Mouse (Mus musculus): ENCODE measurements around the gene Erp29.
A peak's percentile ranks its signal among the peaks of the same experiment; 100 is the strongest.

Erp29 gene

DNA sequence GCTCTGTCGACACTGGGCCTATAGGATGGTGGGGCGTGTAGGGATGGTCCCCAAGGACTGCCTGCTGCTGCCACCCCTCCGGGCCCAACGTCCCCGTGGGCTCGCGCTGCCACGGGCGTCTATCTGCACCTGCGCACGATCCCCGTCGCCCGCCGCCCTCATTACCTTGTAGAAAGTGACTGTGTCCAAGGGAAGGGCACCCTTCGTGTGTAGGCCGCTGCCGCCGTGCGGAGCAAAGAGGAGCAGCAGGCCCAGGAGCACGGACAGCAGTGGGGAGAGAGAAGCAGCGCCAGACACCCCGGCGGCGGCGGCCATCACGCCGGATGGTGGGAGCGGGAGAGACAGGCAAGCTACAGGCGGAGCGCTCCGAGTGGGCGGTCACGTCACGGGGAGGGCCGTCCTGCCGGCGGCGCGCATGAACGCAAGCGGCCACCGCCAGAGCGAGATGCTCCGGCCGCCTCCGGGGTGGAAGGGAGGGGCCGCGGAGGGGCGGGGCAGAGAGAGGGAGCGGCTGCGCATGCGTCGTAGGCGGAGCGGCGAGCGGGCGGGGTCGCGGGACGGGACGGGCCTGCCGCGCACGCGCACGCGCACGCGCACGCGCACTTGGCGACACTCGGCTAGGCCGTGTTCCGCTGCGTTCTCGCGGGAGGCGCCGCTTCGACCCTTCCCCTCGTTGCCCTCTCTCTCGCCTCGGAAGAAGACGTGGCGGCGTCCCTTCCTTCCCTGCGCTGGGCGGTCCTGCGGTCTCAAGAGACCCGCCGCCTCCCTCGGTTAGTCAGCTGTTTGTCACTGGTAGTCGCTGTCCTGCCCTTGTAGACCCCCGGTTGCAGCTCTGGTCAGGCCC is at the start of gene Erp29:
TSS of gene Erp29 (minus strand) at position 481 of the 844 bp plus-strand sequence.
- peak; percentile 99 for DNase-seq

DNA sequence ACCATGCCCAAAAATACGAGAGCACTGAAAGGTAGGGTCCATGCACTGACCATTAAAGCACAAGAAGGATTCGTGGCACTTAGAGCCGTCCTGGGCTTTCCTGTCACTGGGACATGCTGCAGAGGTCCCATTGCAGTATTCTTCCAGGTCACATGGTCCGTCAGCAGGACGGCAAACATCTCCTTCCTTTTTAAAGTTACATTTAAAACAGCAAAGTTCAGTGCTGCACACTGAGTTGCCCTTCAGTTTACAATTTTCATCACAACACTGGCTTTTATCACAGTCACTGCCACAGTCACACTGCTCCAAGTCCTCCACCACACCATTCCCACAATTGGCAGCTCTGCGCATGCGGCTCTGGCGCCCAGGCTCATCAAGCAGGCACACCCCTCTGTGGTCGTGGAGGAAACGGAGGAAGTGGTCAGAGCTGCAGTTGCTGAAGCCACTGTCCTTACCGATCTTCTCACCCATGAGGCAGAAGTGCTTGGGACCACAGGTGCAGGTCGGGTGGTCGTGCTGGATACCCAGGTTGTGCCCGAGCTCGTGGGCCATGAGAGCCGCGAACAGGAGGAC is 49.2 kb upstream of the Erp29 start:
- DNase-seq: peak in 1 of 2 experiments; percentile 5

DNA sequence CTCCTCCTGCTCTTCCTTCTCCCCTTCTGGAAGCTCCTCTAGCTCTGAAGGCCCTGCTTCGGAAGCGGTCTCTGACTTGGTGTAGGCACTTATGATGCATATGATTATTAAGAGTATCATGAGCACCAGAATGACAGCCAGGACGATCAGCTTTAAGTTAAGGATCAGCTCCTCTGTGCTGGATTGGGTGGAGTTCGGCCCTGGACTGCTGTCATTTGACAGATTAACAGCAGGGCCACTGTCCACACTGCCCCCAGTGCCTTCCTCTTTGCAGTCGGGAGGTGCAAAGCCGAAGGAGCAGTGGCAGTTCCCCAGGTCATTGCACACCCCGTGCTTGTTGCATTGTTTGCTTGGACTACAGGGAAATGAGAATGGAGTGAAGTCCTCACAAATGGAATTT is 48.4 kb upstream of the Erp29 start:
- DNase-seq: no peak

DNA sequence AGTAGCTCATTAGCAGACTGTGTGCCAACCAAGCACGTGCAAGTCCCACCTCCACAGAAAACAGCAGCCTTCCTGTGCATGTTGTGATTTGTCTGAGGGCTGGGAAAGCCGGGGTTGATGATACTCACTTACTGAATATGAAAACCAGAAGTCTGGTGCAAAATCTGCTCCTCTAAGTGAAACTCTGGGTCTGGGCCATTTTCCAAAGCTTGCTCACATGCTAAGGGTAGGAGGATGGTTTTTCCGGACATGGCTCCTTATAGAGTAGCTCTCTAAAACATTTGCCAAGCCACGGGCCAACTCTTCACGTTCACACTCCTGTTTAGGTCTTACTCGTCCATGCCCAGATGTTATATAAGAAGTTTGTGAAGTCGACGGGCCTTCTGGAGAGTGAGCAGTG is 41.0 kb upstream of the Erp29 start:
- DNase-seq: no peak

DNA sequence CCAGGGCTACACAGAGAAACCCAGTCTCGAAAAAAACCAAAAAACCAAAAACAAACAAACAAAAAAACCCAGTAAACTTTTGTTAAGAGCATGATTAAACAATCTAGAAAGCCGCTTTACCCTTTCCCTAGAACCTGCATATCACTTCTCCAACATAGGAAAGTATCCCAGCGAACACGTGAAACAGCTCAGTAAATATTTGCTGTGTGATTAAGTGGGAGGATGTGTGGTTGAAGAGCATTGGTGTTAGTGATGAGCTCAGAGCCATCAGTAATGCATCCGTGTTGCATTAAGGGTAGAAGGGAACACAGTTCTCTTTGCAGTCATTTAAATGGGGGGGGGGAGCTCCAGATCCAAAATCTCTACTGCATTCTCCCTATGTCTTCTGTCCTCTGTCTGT is 32.5 kb upstream of the Erp29 start:
- DNase-seq: no peak

- peak in 1 of 2 experiments; percentile 16 for DNase-seq
These were observed 25.4 kb upstream of the Erp29 start for GRCm38 (mm10) chr5:121477680-121478079.

GRCm38 (mm10) chr5:121476040-121476439 is 23.7 kb upstream of the Erp29 start:
- no peak for DNase-seq

GRCm38 (mm10) chr5:121474610-121475009 is 22.3 kb upstream of the Erp29 start:
- DNase-seq: no peak

DNA sequence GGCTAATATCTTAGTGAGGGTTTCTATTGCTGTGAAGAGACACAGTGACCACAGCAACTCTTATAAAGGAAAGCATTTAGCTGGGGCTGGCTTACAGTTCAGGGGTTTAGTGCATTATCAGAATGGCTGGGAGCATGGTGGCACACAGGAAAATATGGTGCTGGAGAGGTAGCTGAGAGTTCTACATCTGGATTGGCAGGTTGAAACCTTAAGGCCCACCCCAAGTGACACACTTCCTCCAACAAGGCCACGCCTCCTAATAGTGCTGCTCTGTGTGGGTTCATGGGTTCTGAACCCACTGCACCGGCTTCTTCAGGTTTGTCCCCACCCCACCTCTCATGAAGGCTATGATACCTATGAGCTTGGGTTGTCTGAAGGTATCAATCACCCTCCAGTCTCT is 20.1 kb upstream of the Erp29 start:
- DNase-seq: no peak

DNA sequence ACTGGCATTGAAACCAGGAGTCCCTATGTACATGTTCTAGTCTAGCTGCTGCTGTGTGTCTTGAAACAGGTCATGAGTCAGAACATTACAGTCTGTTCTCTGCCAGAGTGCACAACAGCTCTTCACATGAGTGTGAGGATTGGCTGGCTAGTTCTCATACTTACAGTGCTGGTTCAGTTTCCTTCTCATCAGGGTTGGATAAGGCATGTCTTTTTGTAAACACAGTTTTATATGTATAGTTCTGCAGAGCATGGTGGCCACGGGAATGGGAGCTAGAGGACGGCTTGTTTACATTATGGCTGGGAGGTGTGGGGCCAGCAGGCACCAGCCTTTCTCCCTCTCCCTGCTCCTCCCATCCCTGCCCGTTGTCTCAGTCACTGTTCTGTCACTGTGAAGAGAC is 17.3 kb upstream of the Erp29 start:
- DNase-seq: no peak

DNA sequence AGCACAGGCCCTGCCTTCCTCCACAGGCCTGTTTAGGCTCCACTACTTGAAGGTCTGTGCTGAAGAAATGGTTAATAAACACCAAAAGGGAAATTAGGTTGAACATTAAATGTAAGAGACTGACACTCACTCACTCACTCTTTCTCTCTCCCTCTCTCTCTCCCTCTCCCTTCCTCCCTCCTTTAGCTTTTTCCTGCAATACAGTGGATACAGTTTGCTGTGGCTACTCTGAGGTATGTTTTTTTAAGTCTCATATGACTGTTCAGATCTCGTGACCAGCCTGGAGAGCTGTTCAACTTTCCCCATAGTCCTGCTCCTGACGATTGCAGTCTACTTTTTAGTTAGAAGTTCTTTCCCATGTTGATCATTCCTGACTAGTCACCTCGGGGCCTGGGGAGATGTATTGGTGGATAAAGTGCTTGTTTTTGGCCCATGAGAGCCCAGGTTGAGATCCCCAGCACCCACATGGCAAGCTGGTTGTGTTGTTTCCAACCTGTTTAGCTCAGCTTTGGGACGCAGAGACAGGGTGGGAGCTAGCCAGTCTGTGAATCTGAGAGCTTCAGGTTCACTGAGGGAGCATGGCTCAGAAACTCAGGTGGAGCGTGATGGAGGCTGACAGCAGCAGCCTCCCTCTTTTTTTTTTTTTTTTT is 11.4 kb upstream of the Erp29 start:
- DNase-seq: no peak

GRCm38 (mm10) chr5:121462967-121463366 is 10.7 kb upstream of the Erp29 start:
- no peak for DNase-seq

DNA sequence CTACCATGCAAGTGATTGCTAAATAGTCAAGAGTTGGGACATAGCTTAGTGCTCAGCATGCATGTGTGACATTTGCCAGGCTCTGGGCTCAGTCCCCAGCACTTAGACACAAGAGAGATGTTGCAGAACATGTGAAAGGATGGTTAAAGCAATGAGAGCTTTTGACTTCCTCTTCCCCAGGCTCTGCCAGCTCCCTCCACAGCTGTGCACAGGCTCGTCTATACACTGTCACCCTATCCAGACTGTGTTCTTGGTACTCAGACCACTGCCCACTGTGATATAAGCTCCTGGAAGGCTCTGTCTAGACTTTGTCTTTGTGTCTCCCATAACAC is 9.8 kb upstream of the Erp29 start:
- DNase-seq: no peak

- DNase-seq: no peak
These were observed 9.2 kb upstream of the Erp29 start for GRCm38 (mm10) chr5:121461339-121462170.

- DNase-seq: no peak
These were observed 3.4 kb upstream of the Erp29 start for GRCm38 (mm10) chr5:121455510-121456265.

- no peak for DNase-seq
These were observed 2.1 kb upstream of the Erp29 start for GRCm38 (mm10) chr5:121454503-121454782.

DNA sequence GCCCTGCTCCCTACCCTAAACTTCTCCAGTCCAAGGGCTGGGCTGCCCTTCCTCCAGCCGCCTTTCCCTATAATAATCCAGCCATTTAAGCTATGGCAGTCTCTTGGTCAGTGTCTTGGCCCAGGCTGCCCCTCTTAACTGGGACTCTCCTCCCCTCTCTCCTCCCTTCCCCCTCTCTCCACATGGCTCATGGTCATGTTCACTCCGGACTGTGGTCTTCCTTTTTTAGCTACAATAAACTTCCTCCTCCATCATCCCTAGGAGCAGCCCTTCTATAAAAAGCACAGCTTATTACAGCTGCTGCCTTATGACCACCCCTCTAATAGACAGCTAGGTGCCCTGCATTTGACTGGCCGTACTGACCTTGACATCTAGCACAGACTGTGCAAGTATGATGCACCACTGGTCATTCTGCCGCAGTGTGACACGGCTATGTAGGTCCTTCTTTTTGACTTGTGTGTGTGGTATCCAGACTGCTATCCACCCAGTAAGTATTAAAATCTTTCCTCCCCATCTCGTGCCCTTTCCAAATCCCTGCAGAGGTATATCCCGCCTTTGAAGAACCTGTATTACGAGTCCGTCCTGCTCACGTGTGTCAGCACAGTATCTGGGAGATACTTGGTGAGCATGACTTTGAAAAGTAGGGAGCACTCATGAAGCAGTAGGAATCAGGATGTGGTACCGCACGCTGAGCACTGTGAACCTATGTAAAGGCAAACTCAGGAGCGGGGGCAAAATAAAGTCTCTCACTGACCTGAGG is 1.6 kb upstream of the Erp29 start:
- DNase-seq: no peak

GRCm38 (mm10) chr5:121452906-121453305 is 600 bp upstream of the Erp29 start:
- DNase-seq: no peak

DNA sequence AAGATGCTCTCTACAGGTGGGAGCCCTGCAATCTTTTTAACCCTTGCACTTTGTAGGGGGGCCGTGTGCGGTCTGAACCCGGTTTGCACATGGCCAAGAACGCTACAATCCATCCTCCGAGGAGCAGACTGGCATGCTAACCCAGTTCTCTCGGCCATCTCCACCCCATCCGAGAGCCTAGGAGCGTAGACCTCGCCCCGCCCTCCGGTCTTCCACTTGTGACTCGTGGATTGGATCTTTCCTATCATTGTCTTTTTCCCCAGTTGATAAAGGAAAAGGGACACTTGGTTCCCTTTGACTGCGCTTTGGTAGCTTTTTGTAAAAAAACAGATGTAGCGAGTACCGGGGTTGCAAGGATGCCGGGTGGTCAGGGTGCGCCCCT is 671 bp downstream of the Erp29 start, which contains the start of gene Tmem116:
TSS of gene Tmem116 (plus strand) at position 250 of the 382 bp plus-strand sequence.
- DNase-seq: peak in 1 of 2 experiments; percentile 24

- DNase-seq: peak; percentile 23 to 30
These were observed 1.1 kb downstream of the Erp29 start for GRCm38 (mm10) chr5:121451203-121451602.

- no peak for DNase-seq
These were observed 1.8 kb downstream of the Erp29 start for GRCm38 (mm10) chr5:121450476-121450875.

DNA sequence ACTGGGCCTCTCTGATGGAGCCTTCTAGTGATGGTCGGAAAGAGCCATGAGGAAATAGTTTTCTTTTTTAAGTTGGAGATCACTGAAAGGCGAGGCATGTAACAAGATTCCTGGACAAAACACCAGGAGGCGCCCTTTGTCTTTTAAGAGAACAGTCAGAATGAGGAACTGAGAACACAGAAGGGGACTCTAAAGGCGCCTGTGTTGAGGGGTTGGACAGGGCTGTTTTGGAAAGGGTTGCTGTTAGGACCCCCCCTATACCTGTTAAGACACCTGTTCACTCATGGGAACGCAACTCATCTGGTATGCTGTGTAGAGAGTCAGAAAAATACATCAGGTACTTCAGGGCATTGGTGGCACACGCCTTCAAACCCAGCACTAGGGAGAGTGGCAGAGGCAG is 2.3 kb downstream of the Erp29 start:
- peak; percentile 30 to 76 for DNase-seq
